Mouse (Mus musculus) B cell, adult 2 months (primary cell): Measurements from ENCODE around the gene Chn2.

Experiments
- DNase-seq, 2 experiments: peaks; one replicate each; pipeline ENCODE4 v3.0.0; 2022

Chn2 gene

DNA sequence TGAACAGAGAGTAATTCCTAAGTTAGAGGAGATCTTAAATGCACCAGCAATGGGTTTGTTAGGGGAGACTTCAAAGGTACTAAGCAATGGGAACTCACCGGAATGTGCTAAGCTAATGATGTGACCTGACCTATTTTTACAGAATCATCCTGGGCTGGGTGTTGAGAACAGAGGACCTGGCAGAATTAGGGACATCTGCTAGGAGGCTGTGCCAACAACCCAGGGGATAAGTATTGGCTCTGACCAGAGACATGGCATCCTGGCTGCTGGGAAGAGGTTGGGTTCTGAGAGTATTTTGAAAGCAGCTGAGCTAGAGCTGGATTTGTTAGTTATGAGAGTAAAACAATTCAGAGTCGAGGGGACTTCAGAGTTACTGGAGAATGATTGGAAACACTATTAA, 40.5 kb downstream of the Chn2 start:
- DNase-seq = no peak

DNA sequence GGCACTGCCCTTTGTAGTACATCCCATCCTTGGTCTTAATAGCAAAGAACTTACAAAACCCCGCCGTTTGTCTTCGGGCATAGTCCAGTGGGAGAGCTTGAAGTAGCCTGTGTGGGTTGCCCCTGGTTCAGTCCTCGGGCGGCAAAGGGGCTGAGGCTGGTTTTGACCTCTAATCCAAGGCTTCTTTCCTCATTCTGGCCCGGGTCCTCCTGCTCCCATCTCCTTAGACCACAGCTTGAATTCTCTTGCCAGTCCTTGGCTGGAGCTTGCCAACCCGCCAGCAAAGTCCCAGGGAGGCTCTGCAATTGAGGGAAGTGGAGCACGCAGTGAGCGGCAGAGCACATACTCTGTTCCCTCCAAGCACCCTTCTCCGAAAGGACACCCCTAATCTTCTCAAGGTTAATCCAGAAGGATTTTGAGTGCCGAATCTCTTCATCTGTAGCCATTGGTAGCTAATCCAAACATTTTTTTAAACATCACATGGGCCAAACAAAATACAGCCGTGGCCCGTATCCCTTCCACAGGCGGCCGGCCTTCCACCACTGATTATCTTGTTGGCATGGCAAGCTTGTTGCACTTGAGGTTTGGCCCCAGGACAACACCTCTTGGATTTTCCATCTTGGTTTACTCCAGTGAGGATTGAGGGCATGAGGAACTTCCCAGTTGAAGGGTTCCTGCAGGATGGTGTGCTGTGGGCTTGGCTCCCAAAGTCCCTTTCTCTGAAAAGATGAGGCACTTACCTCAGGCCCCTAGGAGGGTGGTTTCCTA, 41.3 kb downstream of the Chn2 start:
- no peak for DNase-seq

DNA sequence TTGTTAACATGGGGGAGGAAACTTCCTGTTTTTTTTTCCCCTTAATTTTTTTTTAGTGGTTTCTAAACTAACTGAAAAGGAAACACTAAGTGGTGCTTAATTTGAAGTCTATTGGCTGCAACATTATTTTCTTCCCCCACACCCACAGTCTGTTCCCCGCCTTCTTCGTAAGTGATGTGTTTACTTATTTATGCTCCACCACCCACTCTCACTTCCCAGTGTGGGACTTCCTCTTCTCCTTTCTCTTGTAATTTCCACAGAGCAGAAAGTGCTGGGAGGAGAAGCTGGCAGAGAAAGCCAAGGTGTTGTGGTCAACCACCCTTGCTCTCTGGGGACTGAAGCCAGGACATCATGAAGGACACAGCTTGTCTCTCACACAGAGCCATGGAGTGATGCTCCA, 43.2 kb downstream of the Chn2 start:
- peak; percentile 40 to 49 for DNase-seq

DNA sequence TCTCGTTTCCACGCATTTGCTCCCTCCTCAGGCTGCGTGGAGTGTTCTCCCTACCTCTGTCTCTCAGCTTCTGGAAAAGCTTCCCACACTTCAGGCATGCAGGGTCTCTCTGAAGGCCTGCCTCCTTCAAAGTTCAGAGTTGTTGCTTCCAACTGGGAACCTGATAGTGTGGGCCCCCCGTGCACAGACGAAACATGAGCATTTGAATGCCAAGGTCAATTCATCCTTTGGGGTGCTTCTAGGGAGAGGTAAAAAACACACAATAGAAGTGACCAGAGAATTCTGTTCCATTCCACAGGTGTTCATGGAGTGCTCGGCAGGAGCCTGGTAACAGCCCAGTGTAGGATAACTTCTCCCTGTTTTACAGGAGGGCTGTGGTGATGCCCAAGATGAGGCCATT, 44.7 kb downstream of the Chn2 start:
- DNase-seq = no peak

DNA sequence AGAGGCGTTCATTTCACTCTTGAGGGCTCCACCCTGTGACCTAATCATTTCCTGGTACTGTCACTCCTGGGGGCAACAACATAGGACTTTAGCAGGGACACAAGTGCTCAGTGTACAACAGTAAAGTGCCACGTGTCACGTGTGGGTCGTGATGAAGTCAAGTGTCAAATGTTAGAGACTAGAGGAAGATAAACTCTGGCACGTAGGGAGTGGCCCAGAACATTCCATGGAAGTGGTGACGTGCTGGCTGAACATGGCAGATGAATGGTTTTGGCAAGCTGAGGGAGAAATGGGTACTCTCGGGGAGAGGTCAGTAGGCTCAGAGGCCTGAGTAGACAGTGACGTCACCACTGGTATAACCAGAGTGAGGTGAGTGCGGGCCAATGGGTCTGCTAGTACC, 45.7 kb downstream of the Chn2 start:
- DNase-seq = no peak

DNA sequence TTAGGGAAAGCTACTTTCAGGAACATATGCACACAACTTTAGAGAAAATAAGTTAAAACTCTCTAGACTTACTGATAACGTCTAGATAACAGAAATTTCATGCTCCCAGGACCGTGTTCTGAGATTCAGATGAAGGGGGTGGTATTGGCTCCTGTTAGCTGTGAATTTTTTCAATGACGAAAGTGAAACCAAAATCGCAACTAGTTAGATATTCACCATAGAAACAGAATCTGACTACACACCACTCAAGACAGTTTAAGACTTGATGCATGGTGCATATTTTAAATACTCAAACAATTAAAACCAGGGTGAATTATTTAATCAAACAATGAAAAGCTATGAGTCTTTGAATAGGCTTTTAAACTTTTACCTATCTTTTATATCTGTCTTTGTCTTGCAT, 48.8 kb downstream of the Chn2 start:
- DNase-seq = no peak

DNA sequence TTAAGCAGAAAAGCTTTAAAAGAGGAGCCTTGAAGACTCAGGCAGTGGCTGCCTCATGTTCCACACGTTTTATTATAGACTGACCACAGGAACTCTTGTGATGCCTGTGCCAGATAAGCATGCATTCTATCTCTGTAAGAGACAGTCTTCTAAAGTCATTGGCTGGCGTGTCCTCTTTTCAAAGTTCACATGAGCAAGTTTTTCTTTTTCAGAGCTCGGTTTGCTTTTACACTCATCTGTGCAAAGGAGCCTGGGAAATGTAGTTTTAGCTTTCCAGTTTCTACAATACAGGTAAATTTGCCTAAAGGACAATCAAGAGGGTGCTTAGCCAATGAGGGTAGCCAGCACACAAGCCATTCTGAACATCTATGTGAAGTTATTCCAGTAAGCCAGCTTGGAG, 51.5 kb downstream of the Chn2 start:
- no peak for DNase-seq

DNA sequence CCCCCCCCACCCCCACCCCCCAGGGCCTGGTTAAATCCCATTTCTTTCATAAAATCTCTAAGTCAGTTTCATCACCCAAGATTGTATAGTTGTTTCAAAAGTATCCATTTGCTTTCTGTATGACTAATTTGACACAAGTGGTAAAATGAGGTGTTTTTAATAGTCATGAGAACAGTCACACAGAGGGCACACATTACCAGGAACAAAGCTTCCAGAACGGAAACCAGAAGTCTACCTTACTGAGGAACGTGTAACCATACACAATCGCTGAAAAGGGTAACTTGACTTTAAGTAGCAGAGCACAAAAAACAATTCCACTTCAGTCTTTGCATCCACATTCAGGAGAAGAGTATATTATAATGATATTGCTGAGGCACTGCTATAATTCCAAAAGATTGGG, 53.6 kb downstream of the Chn2 start:
- DNase-seq = no peak

DNA sequence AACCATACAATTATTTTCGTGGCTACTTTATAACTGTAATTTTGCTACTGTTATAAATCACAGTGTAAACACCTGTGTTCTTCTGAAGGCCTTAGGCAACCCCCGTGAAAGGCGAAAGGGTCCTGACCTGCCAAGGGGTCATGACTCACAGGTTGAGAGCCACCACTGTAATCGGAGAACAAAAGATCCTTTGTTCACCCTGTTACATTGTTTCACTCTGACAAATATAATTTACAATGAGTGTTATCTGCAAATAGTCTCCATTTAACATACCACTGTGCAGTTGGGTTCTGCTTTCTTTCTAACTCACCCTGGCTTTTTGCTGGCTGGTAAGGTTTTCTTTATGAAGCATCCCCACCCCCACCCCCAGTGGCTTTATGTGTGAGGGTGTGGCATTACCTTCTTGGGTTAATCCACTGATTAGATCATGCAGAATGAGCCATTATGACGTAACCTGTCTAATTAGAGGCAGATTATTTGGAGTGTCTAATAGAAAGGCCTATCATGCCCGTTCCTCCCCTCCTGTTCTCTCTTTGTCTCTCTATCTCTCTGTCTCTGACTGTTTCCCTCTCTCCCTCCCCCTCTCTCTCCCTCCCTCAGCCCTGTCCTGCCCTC, 56.9 kb downstream of the Chn2 start:
- DNase-seq = no peak

DNA sequence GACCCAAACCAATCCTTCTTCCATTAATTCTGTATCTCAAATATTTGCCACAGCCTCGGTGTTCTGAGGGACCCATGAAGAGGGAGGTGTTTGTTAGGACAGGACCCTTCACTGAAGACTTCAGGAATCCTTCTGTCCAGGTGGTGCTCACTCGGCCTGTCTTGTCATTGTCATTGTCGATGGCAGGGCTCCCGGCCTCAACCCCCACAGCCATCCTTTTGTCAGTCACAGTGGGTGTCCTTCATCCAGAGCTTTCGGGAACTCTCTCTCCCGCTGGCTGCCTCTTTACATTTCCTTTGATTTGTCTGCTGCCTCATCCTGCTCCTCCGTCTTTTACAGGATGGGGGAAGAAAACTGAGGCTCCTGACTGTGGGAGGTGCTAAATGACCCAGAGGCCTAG, 57.5 kb downstream of the Chn2 start:
- no peak for DNase-seq

DNA sequence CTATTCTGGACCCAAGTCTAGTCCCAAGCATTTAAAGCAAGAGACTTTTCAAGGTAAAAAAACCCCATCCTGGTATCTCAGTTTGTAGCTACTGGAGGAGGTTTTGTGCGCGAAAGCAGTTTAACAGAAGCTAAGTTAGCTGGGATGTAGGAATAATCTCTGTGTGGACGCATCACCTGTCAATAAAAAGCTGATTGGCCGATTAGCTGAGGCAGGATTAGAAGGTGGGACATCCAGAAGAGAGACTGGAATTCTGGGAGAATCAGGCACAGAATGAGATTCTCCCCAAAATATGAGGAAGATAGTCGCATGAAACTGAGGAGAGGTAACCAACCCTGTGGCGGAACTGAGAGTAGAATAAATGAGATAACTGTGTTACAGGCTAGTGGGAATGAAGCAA, 59.0 kb downstream of the Chn2 start:
- DNase-seq = no peak

DNA sequence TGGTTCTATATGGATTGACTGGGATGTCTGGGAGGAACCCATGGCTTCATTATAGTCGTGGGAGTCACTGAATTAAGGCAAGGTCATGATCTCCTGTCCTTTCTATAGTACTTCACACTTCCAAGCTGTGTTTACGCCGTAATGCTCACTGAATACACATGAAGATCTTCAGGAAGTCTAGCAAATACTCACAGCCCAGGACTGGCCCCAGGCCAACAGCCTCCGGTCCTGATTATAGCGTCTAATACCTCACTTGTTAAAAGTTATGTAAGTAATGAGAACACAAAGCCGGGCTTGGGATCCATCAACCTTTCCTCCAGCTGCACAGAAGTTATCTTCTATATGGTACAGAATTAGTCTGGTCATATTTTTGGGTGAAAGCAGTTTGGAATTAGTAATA, 60.3 kb downstream of the Chn2 start:
- DNase-seq = no peak

DNA sequence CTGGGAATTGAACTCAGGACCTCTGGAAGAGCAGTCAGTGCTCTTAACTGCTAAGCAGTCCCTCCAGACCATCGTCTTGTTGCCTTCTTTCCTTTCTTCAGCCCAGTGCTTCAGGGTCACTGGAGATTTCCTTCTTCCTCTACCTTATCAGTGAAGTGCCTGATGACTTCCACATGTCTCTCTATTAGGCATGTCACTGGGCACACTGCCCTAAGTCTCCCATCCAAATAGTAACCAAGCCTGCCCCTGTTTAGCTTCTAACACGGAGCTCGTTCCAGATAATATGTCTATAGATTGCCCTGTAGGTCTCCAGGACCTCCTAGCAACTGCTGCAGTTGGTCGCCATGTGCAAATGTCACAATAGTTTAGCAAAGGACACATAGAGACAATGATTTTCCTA, 62.9 kb downstream of the Chn2 start:
- no peak for DNase-seq

DNA sequence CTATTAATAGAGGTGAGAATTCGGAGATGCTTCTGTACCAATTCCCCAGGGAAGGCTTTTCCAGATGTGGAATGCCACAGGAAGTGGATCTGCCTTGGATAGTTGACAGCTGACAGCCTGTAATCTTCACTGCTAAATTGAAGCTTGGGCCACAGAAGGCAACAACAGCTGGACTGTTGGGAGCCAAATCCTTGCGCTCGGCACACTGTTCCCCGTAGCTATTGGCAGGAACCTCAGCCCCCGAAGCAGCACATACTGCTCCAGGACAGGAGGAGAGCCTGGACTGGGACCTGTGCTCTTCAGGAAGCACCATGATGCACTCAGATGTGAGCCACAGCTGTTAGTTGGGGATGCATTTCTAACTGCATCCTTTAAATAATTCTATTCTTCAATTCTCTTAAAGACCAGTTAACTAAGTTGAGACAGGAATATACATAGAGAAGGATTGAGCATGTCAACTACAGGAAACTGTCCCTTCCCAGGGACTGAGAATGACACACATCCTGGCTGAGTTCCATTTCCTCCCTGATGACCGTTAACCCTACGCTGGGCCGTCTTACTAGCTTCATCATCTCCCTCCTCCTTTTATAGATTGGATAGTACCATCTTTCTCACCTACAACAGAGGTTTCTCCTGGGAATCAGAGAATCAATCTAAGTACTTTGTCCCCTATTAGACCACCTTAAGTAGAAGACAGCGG, 64.1 kb downstream of the Chn2 start:
- no peak for DNase-seq

DNA sequence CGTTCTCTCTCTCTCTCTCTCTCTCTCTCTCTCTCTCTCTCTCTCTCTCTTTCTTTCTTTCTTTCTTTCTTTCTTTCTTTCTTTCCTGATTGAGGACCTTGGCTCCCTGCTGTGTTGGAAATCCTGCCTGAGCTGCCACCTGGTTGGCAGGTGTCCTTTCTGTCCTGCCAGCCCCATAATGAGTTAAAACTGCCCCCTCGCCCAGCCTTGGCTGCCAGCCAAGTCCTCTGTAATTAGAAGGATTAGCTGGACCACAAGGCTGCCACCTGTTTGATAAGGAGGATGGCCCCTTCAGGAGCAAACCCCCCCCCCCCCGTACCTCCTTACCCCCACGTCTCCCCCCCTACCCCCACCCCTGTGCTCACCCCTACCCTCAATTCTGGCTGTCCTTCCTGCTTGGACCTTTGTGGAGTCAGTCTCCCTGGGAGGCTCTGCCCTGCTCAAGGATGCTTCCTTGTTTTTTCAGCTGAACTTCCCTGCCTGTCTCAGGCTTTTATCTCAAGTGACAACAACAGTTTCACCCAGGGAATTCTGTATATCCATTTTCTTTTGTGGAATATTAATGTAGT, 72.1 kb downstream of the Chn2 start:
- no peak for DNase-seq

DNA sequence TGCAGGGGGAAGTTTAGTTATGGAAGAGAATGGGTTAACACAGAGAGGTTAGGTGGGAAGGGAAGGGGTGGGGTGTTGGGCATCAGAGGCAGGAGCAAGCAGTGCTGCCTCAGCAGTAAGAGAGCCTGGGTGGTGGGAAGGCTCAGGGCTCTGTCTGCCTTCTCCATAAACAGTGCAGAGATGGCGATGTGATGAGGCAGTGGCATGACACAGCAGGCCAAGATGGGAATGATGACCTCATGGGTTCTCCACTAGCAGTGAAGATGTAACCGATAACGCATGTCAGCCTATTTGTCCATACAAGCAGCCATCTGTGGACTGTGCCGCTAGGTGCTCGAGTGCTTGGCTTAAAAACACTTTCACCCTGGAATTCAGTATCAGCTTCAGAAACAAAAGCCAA, 74.0 kb downstream of the Chn2 start:
- no peak for DNase-seq

DNA sequence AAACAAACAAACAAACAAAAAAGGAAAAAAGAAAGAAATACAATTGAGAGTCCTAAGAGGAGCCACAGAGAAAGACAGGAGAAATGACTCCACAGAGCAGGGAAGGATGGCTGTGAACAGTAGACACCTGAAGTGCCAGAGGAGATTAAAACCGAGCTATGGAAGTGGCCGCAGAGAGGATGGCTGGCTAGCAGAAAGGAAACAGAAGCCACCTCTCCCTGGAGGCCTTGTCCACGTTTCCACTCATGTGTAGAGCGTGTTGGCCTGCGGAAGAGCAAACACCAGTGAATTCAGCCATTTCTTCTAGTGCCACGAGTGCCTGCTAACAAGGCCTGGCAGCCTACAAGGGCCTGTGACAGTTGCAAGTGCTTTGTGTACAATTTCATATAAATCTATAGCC, 75.1 kb downstream of the Chn2 start:
- no peak for DNase-seq

DNA sequence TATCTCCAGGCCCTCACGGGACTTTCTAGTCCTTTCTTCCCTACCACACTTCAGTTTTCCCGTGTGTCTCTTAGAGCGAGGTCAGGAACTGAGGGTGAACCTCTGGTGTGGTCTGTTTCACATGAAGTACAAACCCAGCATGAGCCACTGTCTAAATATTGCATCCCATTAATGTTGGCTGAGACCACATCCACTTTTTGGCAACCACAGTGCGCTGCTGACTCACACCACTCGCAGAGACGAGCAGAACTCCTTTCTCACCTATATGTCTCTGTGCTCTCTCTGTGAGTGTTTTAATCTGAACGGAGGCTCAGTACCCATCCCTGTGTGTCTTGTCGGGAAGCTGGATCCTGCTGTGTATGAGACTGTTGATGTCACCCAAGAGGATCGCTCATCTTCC, 76.9 kb downstream of the Chn2 start:
- DNase-seq = peak; percentile 16 to 20

DNA sequence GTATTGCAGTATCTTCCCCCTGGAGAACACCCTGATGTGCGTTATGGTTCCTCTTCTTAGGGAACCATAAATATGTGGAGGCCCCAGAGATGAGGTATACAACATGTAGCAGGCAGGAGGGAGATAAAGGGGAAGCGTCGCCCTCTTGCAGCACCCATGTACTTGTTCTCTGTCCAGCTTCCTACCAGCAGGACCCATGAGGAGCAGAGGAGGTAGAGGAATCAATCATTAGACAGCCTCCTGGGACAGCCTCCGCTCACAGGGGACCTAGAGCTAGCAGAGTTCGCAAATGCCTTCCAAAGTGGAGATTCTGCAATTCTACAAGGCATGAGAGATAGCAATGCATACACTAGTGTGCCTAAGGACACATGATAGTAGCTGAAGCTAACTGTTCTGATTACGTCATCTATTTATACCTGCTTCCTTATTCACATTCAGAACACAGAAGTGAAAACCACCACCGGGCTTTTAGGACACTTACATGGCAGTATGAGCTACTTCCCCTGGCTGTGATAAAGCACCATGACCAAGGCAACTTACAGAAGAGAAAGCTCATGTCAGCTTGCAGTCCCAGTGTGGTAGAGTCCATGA, 77.7 kb downstream of the Chn2 start:
- peak; percentile 72 to 79 for DNase-seq

DNA sequence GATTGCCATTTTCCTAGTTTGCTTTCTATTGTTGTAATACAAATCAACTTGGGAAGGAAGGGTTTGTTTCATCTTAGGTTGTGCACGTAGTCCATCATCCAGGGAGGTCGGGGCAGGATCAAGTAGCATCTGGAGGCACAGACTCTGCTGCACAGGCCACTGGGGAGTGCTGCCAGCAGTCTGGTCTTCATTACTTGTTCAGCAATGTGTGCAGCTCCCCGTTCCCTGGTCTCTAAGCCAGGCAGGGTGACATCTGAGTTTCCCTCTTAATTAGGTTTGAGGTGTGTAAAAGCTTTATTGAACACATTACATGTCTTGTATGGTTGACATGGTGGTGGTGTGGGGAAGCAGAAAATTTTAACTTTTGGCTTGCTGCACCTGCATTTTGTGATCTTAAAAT, 79.0 kb downstream of the Chn2 start:
- DNase-seq = no peak

DNA sequence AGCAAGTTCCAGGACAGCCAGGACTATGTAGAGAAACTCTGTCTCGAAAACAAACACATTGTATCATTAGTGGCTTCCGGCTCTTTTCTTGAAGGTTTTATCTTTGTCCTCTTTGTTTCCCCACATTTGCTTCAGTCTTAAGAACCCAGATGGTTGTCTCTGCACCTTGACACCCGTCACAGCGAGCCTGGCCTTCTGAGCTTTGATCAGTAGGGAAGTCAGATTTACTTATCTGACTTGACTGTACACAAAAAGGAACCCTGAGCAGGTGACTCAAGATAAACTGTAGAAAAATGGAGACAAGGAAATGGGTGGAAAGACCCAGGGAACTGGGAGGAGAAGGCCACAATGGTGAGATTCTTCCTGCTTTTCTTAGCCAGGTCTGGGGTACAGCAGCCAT, 79.5 kb downstream of the Chn2 start:
- DNase-seq = no peak

DNA sequence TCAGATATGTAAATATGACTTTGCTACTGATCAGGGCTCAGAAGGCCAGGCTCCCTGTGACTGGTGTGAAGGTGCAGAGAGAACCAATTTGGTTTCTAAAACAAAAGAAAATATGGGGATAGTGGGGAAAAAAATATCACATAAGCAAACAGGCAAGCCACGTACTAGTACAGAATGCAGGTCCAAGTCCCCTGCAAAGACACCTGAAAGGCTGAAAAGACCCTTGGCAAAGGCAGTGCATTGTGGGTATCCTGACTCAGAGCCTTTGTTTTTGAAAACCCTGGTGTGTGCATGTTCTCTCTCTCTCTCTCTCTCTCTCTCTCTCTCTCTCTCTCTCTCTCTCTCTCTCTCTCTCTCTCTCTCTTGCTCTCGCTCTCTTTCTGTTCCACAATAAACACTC, 80.1 kb downstream of the Chn2 start:
- no peak for DNase-seq

DNA sequence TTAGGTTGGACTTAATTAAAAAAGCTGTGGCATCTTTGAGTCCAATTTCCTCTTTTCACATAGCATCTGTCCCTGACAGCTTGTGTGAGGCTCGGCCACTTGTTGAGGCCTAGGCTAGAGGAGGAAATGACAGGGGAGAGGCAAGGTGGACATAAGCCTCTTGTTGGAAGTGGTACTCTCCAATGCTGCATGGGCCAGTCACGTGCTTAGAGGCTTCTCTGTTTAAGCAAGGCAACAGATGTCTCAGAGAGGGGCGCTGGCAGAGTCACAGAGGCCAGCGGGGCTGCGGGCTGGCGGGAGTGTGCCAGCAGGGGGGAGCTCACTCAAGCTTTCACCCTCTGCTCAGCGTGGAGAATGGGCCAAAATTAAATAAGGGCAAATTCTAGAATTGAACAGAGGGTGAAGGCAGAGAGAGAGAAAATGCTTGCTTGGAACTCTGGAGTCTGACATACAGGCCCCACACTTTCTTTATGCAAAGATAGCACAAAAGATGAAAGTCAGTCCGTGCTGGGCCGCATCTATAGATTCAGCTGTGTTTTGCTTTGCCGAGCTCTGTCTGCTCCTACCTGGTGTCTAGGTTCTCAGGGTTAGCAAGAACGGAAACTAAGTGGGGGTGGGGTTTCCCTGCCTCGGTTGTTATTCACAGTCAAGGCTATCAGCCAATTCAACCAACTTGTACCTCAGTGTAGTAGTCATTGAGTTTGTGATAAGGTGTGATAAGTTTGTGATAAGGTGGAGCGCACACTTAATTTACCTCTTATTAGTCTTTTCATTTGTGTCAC, 80.7 kb downstream of the Chn2 start:
- peak; percentile 42 to 46 for DNase-seq
